Mouse (Mus musculus) heart, postnatal 0 days (tissue): ENCODE measurements at regions not wholly inside any gene's neighbourhood (a gene's known extent, or its start where the extent isn't known, plus 50 kb on each side); places are given as distances from the start of the nearest gene placed in this dataset.
"Not testable (repeated sequence)": the region's sequence is repeated elsewhere in the genome, so short reads cannot be mapped to it uniquely, and the experiment has no call there.

Experiments
- ATAC-seq: fragments of 200-750 bp; cut with Nextera tagmentation; 2 replicates; pipeline ENCODE4 v1.8.0; 2017; ENCODE audit warnings: low read depth, moderate number of reproducible peaks, moderate library complexity; ENCODE audit not compliant: insufficient read depth
- DNase-seq: peaks from one replicate; pipeline ENCODE4 v3.0.0-alpha.2; 2016; ENCODE audit warnings: low spot score
- H3K27ac ChIP-seq: fragments of 300-500 bp; sonication (generic); 2 replicates; pipeline ENCODE4 v1.5.1; 2014; ENCODE audit warnings: low read depth, mild to moderate bottlenecking
- H3K27me3 ChIP-seq: fragments of 300-500 bp; sonication (generic); 2 replicates; pipeline ENCODE4 v1.6.1; 2014; ENCODE audit warnings: low read length, mixed read lengths; ENCODE audit not compliant: control insufficient read depth, insufficient read depth
- H3K36me3 ChIP-seq: fragments of 300-500 bp; sonication (generic); replicated peaks from 2 replicates; pipeline ENCODE4 v1.6.1; 2014; ENCODE audit warnings: low read length, mixed read lengths; ENCODE audit not compliant: control insufficient read depth, insufficient read depth
- H3K4me1 ChIP-seq: fragments of 300-500 bp; sonication (generic); 2 replicates; pipeline ENCODE4 v1.6.1; 2014; ENCODE audit warnings: antibody characterized with exemption; ENCODE audit not compliant: control insufficient read depth, insufficient read depth
- H3K4me2 ChIP-seq: fragments of 300-500 bp; sonication (generic); 2 replicates; pipeline ENCODE4 v1.6.1; 2014; ENCODE audit warnings: low read depth, mild to moderate bottlenecking, low read length, moderate library complexity
- H3K4me3 ChIP-seq: fragments of 300-500 bp; sonication (generic); 2 replicates; pipeline ENCODE4 v1.5.1; 2014; ENCODE audit warnings: low read depth, low read length
- H3K9ac ChIP-seq: fragments of 300-500 bp; sonication (generic); replicated peaks from 2 replicates; pipeline ENCODE4 v1.6.1; 2014; ENCODE audit warnings: low read depth, low read length, mixed read lengths
- H3K9me3 ChIP-seq: fragments of 300-500 bp; sonication (generic); replicated peaks from 2 replicates; pipeline ENCODE4 v1.6.1; 2016; ENCODE audit warnings: low read length; ENCODE audit not compliant: control insufficient read depth
- CTCF ChIP-seq: IDR thresholded peaks from 2 replicates; pipeline ENCODE4 v1.5.1; 2016; ENCODE audit warnings: antibody characterized with exemption, control low read depth, low read depth
- EP300 ChIP-seq: IDR thresholded peaks from 2 replicates; pipeline ENCODE4 v1.6.1; 2016; ENCODE audit warnings: antibody characterized with exemption, low read depth
- WGBS: fragments of 180-500 bp; shearing (Covaris S2); extraction: QIAGEN DNeasy Blood & Tissue Kit; methylation state at CpG from one replicate; pipeline ENCODE4 v1.1.7; 2014; 5-methylcytosine and 5-hydroxymethylcytosine counted together

DNA sequence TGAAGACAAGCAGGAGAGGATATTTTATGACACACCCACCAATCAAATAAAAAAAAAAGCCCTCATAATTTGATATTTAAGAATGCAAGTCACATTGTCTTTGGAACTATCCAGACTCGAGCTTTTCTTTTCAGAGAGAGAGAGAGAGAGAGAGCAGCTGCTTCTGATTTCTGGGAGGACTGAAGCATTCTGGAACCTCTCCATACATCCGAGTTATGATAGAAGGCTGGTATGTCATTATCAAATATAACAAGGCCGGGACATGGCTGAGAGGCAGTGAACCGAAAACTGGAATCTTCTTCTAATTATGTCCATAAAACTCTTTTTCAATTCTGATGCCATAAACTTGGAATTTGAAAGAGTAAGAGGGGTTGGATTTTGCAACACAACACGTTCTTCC is 284.3 kb downstream of the Setd4 start:
- no peak overlapping the region for H3K9ac ChIP-seq
- ATAC-seq (no peak), DNase-seq (no peak)
- H3K9me3 ChIP-seq = no peaks in the 10 kb centered on the region; the same call in 1 of the 2 replicates
- no peak for TF ChIP-seq EP300
- TF ChIP-seq CTCF = no peak
- H3K4me2 ChIP-seq = no peak overlapping the region
- no peak overlapping the region for H3K4me3 ChIP-seq
- no peaks in the 10 kb centered on the region for H3K36me3 ChIP-seq
- no peaks in the 10 kb centered on the region for H3K27me3 ChIP-seq
- WGBS = 56% methylated on average over 5 of the region's 5 CpGs
- H3K27ac ChIP-seq = no peak overlapping the region
- no peaks in the 10 kb centered on the region for H3K4me1 ChIP-seq

DNA sequence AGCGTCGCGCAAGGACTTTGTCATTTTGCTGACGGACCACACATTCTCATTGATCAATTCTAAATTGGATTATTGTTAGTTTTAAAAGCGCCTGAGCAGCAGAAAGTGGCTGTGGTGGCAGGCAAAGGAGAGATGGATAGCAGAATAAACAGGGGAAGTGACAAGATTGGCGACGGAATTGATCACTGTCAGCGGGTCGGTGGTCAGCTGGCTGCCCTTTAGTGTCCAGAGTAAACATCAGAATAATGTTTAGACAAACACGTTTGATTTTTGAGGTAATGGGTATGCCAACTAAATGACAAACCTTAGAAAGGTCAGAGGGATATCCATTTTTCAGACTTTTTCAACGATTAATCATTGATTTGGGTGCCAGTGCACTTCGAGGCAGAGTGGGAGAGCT is 292.2 kb downstream of the Setd4 start:
- TF ChIP-seq EP300 (no peak), CTCF (no peak)
- no peaks in the 10 kb centered on the region for H3K36me3 ChIP-seq
- no peaks in the 10 kb centered on the region for H3K4me1 ChIP-seq
- no peak overlapping the region for H3K9ac ChIP-seq
- H3K4me3 ChIP-seq = no peak overlapping the region
- no peak for DNase-seq
- WGBS = 80% methylated on average over 12 of the region's 12 CpGs
- ATAC-seq = no peak
- no peaks in the 10 kb centered on the region for H3K27me3 ChIP-seq
- no peak overlapping the region for H3K27ac ChIP-seq
- H3K9me3 ChIP-seq = peaks cover 10% of the 10 kb centered on the region; the same call in 1 of the 2 replicates
- no peak overlapping the region for H3K4me2 ChIP-seq

DNA sequence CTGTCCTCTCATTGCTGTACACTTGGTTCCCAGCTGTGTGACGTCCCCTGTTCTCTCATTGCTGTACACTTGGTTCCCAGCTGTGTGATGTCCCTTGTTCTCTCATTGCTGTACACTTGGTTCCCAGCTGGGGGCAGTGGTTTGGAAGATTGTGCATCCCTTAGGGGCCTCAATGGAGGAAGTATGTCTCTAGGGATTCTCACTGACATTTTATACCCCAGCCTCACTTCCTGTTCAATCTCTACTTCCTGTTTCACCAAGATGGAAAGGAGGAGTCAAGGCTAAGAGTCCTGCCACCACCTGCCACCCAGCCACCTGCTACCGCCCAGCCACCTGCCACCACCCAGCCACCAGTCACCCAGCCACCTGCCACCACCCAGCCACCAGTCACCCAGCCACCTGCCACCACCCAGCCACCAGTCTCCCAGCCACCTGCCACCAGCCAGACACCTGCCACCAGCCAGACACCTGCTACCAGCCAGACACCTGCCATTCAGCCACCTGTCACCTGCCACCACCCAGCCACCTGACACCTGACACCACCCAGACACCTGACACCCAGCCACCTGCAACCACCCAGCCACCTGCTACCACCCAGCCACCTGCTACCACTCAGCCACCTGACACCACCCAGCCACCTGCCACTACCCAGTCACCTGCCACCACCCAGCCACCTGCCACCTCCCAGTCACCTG is 295.1 kb downstream of the Setd4 start:
- H3K27ac ChIP-seq = no peak overlapping the region
- 85% methylated on average over 2 of the region's 2 CpGs for WGBS

DNA sequence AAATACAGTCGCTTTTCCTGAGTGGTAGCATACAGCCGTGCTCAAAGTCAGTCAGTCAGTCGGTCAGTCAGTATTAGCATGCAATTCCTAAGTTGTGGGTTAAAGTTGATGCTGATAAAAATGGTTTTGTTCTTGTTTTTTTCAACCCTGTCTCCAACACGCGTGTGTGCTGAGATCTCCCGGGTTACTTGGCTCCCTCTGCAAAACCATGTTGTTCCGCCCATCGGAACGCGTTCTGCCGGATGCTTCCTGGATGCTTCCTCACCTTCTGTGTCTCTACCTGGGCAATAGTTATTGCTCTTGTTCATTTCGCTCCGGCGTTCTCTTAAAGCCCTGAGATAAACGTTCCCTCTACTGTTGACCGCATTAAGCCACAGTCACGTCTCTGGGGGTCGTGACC is 296.9 kb downstream of the Setd4 start:
- WGBS = 88% methylated on average over 18 of the region's 18 CpGs
- H3K4me1 ChIP-seq = no peaks in the 10 kb centered on the region

More for the DNA sequence above, 295.1 kb downstream of the Setd4 start:
- ATAC-seq (no peak), DNase-seq (no peak)
- TF ChIP-seq CTCF = no peak
- no peak for TF ChIP-seq EP300
- H3K9ac ChIP-seq = no peak overlapping the region
- no peaks in the 10 kb centered on the region for H3K4me1 ChIP-seq
- peaks cover 10% of the 10 kb centered on the region; the same call in 1 of the 2 replicates for H3K9me3 ChIP-seq
- H3K36me3 ChIP-seq = no peaks in the 10 kb centered on the region
- H3K4me3 ChIP-seq = no peak overlapping the region
- H3K27me3 ChIP-seq = no peaks in the 10 kb centered on the region
- no peak overlapping the region for H3K4me2 ChIP-seq

DNA sequence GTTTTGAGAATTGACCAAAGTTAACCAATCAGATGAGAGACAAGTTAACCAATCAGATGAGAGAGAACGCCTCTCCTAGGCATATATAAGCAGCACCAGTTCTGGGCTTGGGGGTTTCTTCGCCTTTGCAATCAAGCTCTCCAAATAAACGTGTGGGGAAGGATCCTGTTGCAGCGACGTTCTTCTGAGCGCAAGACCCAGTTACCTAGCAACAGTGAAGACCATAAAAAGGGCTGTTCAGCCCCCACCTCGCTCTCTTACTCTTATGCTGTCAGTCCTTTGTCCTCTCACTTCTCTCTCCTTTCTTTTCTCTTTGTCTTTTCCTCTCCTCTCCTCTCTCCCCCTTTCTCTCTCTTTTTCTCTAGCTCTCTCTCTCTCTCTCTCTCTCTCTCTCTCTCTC is 297.7 kb downstream of the Setd4 start:
- H3K4me3 ChIP-seq, H3K4me2 ChIP-seq, DNase-seq, H3K9ac ChIP-seq, ATAC-seq, H3K36me3 ChIP-seq, H3K9me3 ChIP-seq, H3K4me1 ChIP-seq, H3K27ac ChIP-seq, H3K27me3 ChIP-seq: not testable (repeated sequence)
- WGBS = 75% methylated on average over 7 of the region's 7 CpGs

More for the DNA sequence above, 296.9 kb downstream of the Setd4 start:
- peaks cover 10% of the 10 kb centered on the region; the same call in 1 of the 2 replicates for H3K9me3 ChIP-seq
- H3K9ac ChIP-seq = no peak overlapping the region
- TF ChIP-seq CTCF = no peak
- TF ChIP-seq EP300 = no peak
- no peak overlapping the region for H3K27ac ChIP-seq
- ATAC-seq (no peak), DNase-seq (no peak)
- no peaks in the 10 kb centered on the region for H3K36me3 ChIP-seq
- no peak overlapping the region for H3K4me3 ChIP-seq
- no peak overlapping the region for H3K4me2 ChIP-seq
- no peaks in the 10 kb centered on the region for H3K27me3 ChIP-seq

DNA sequence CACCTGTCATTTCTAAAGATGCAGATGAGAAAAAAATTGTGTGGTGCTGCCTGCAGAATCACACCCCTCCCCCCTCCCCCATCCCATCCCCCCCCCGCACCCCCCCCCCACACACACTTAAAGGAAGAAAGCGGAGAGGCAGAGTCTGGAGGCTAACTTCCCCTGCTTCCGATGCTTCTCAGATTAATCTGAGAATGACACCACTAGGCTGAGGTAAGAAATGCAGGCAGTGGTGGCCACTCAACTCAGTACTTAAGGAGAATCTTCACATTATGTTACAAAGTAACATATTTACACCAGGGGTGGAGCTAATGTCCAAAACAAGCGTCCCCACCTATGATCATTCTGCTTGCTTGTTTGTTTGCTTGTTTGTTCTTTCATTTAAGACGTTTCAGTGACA is 309.4 kb downstream of the Setd4 start:
- ATAC-seq = no peak
- TF ChIP-seq CTCF = no peak
- DNase-seq = no peak
- Histone ChIP-seq H3K27me3 (peaks cover 20% of the 10 kb centered on the region), H3K36me3 (no peaks in the 10 kb centered on the region), H3K9ac (no peak overlapping the region), H3K4me3 (no peak overlapping the region), H3K4me2 (no peak overlapping the region), H3K9me3 (no peaks in the 10 kb centered on the region), H3K4me1 (no peaks in the 10 kb centered on the region), H3K27ac (no peak overlapping the region)
- WGBS = 27% methylated on average over 5 of the region's 5 CpGs
